Mouse (Mus musculus): ENCODE data around the gene Itm2c. TPM values are rescaled to one million over a fixed set of nuclear protein-coding genes. Genes with fewer than 3 reads are reported as not detected.

Itm2c gene
- total and polyA plus RNA-seq, 3 experiments, result 76.6 to 107 (median 96.2) TPM

- Histone ChIP-seq H3K4me3 (replicated peaks in 1 of 3; ENCODE audit: low read depth in 2 of 3, low read length in 2 of 3, poor library complexity in 1 of 3) (no peak overlapping the region), H3K79me2 (replicated peaks; ENCODE audit: control insufficient read depth, extremely low read depth, insufficient read depth, poor library complexity, severe bottlenecking) (no peaks in the 10 kb centered on the region), H3K9ac (ENCODE audit: insufficient read depth, low read depth) (no peak overlapping the region), H3K27me3 (replicated peaks) (no peaks in the 10 kb centered on the region), H3K9me3 (replicated peaks; ENCODE audit: low read length) (peaks cover 7% of the 10 kb centered on the region), H3K36me3 (replicated peaks in 1 of 2; ENCODE audit: control insufficient read depth in 1 of 2, insufficient read depth in 1 of 2, low read length in 1 of 2) (no peaks in the 10 kb centered on the region), H3K4me1 (ENCODE audit: control insufficient read depth in 1 of 2, insufficient read depth in 2 of 2) (peaks cover 0 to 6% of the 10 kb centered on the region in 2 experiments; a peak in 2 of 4 replicates), H3K4me2 (ENCODE audit: insufficient read depth, low read depth, poor library complexity, severe bottlenecking) (no peak overlapping the region), H3K27ac (ENCODE audit: insufficient read depth, low read depth) (no peak overlapping the region)
- in situ Hi-C loops (cut with MboI; ENCODE audit: low pct_ligation_motif_present, low pct_unique_long_range_greater_than_20kb, low sequenced_read_pairs) (no loop called here), dilution Hi-C loops (cut with MboI; ENCODE audit: extremely low pct_ligation_motif_present, extremely low pct_unique_long_range_greater_than_20kb, low sequenced_read_pairs) (no loop called here)
- no peak for TF ChIP-seq ELF1 (IDR thresholded peaks at IDR 0.05; ENCODE audit: low read depth, low read length)
- no peak for TF ChIP-seq BHLHE40 (IDR thresholded peaks at IDR 0.05; ENCODE audit: low read depth, low read length)
- TF ChIP-seq USF1 (IDR thresholded peaks at IDR 0.05; ENCODE audit: low read depth, low read length), result no peak
- no peak for TF ChIP-seq UBTF (IDR thresholded peaks at IDR 0.05; ENCODE audit: low read depth, low read length)
- TF ChIP-seq TBP (conservative IDR thresholded peaks at IDR 0.05; ENCODE audit: low read depth, low read length), result no peak
- no peak for TF ChIP-seq TCF12 (IDR thresholded peaks at IDR 0.05; ENCODE audit: low read depth, low read length)
- no peak for TF ChIP-seq GABPA (IDR thresholded peaks at IDR 0.05; ENCODE audit: insufficient replicate concordance, low read depth, low read length)
- TF ChIP-seq HCFC1 (IDR thresholded peaks at IDR 0.05; ENCODE audit: low read depth, low read length), result no peak
- no peak for TF ChIP-seq ETS1 (conservative IDR thresholded peaks at IDR 0.05; ENCODE audit: low read depth, low read length)
- no peak for TF ChIP-seq MEF2A (IDR thresholded peaks at IDR 0.05; ENCODE audit: borderline replicate concordance, low read depth, low read length)
- no peak for TF ChIP-seq RCOR1 (conservative IDR thresholded peaks at IDR 0.05; ENCODE audit: low read depth, low read length)
- no peak for TF ChIP-seq ZNF384 (IDR thresholded peaks at IDR 0.05; ENCODE audit: low read depth, low read length)
- no peak for TF ChIP-seq CTCF (conservative IDR thresholded peaks at IDR 0.05 in 1 of 2, IDR thresholded peaks at IDR 0.05 in 1 of 2; ENCODE audit: low read depth in 2 of 2, low read length in 2 of 2)
- TF ChIP-seq POLR2AphosphoS2 (IDR thresholded peaks at IDR 0.05; ENCODE audit: low read depth, low read length), result no peak
- TF ChIP-seq MAX (IDR thresholded peaks at IDR 0.05; ENCODE audit: low read length), result no peak
- TF ChIP-seq NELFE (IDR thresholded peaks at IDR 0.05; ENCODE audit: low read depth, low read length), result no peak
- DNase-seq (ENCODE audit: extremely low read depth), result no peak
These were observed 28.8 kb downstream of the Itm2c start for GRCm38 (mm10) chr1:85922865-85923211.

GRCm38 (mm10) chr1:85925183-85925582 is 31.1 kb downstream of the Itm2c start:
- H3K36me3 ChIP-seq (replicated peaks in 1 of 2; ENCODE audit: control insufficient read depth in 1 of 2, insufficient read depth in 1 of 2, low read length in 1 of 2), result no peaks in the 10 kb centered on the region
- peaks cover 0 to 17% of the 10 kb centered on the region in 2 experiments; a peak in 2 of 4 replicates for H3K4me1 ChIP-seq (ENCODE audit: control insufficient read depth in 1 of 2, insufficient read depth in 2 of 2)
- H3K79me2 ChIP-seq (replicated peaks; ENCODE audit: control insufficient read depth, extremely low read depth, insufficient read depth, poor library complexity, severe bottlenecking), result no peaks in the 10 kb centered on the region
- TF ChIP-seq CTCF (conservative IDR thresholded peaks at IDR 0.05 in 1 of 2, IDR thresholded peaks at IDR 0.05 in 1 of 2; ENCODE audit: low read depth in 2 of 2, low read length in 2 of 2) (no peak), NRF1 (IDR thresholded peaks at IDR 0.05; ENCODE audit: low read depth, low read length) (no peak), ZNF384 (IDR thresholded peaks at IDR 0.05; ENCODE audit: low read depth, low read length) (no peak), RCOR1 (conservative IDR thresholded peaks at IDR 0.05; ENCODE audit: low read depth, low read length) (no peak), NELFE (IDR thresholded peaks at IDR 0.05; ENCODE audit: low read depth, low read length) (no peak), ELF1 (IDR thresholded peaks at IDR 0.05; ENCODE audit: low read depth, low read length) (no peak), USF1 (IDR thresholded peaks at IDR 0.05; ENCODE audit: low read depth, low read length) (no peak), ZKSCAN1 (IDR thresholded peaks at IDR 0.05; ENCODE audit: borderline replicate concordance, low read depth, low read length) (no peak)
- peaks cover 4% of the 10 kb centered on the region for H3K9me3 ChIP-seq (replicated peaks; ENCODE audit: low read length)
- dilution Hi-C loops (cut with MboI; ENCODE audit: extremely low pct_ligation_motif_present, extremely low pct_unique_long_range_greater_than_20kb, low sequenced_read_pairs), result no loop called here
- no peak overlapping the region for H3K4me3 ChIP-seq (replicated peaks in 1 of 3; ENCODE audit: low read depth in 2 of 3, low read length in 2 of 3, poor library complexity in 1 of 3)
- H3K27me3 ChIP-seq (replicated peaks), result no peaks in the 10 kb centered on the region
- no peak overlapping the region for H3K4me2 ChIP-seq (ENCODE audit: insufficient read depth, low read depth, poor library complexity, severe bottlenecking)
- in situ Hi-C loops (cut with MboI; ENCODE audit: low pct_ligation_motif_present, low pct_unique_long_range_greater_than_20kb, low sequenced_read_pairs), result no loop called here
- no peak overlapping the region for H3K27ac ChIP-seq (ENCODE audit: insufficient read depth, low read depth)
- DNase-seq (ENCODE audit: extremely low read depth), result no peak
- H3K9ac ChIP-seq (ENCODE audit: insufficient read depth, low read depth), result no peak overlapping the region

All from CH12.LX (cell line).